Mouse (Mus musculus) heart, adult 9 months (tissue): ENCODE results near the gene Lgals4.
A peak's percentile ranks its signal among the peaks of the same experiment; 100 is the strongest.
"Not testable (repeated sequence)": the region's sequence is repeated elsewhere in the genome, so short reads cannot be mapped to it uniquely, and the experiment has no call there.

Experiments used
- DNase-seq, 2 experiments: peaks; one replicate each; pipeline ENCODE4 v3.0.0; 2022; ENCODE audit warnings: low spot score in 2 of 2

Lgals4 gene

DNA sequence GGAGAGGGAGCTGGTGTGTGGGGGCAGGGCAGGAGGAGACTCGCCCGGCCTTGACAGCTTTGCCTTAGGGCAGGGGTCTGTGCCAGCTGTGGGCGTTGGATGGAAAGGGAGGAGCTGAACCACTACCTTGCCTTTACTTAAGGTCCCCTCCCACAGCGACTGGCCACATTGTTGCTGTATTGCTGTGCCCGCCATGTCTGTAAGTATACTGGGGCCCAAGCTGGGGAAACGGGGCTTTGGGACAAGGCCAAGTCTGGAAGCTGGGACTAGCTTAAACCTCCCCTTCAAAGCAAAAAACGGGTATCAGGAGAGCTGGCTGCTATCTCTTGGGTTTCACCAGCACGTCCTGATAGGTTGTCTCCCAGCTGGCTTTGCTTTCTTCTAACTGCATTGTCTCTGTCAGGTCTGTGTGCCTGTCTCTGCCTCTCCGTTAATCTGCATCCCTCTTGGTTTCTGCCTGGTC lies 30.7 kb downstream of the Lgals4 start:
- DNase-seq = no peak

DNA sequence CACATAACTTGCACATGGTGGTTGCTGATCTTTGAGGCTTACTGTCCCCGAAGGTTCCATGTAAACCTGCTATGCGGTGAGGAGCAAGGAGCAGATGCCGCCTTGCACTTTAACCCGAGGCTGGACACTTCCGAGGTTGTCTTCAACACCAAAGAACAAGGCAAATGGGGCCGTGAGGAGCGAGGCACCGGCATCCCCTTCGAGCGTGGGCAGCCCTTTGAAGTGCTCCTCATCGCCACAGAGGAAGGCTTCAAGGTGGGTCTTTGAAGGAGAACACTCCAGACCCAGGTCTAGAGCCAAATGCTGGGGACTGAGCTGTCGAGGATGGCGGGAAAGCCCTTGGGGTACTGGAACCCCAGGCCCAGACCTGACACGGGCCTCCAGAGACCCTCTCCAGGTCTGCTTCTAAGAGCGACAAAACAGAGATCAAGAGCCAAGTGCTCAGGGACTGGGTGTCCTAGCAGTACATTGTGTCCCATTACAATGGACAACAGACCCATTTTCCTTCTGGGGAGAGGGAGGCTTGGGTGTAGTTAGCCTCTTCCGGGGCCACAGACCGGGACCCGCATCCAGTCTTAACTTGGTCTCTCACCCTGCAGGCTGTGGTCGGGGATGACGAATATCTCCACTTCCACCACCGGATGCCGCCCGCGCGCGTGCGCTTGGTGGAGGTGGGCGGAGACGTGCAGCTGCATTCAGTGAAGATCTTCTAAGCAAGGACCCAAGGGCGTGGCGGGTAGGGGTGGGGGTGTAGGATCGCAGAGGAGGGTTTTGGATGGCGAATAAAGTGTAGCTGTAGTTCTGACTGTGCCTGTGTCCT lies 32.0 kb downstream of the Lgals4 start:
- peak; percentile 83 to 84 for DNase-seq

DNA sequence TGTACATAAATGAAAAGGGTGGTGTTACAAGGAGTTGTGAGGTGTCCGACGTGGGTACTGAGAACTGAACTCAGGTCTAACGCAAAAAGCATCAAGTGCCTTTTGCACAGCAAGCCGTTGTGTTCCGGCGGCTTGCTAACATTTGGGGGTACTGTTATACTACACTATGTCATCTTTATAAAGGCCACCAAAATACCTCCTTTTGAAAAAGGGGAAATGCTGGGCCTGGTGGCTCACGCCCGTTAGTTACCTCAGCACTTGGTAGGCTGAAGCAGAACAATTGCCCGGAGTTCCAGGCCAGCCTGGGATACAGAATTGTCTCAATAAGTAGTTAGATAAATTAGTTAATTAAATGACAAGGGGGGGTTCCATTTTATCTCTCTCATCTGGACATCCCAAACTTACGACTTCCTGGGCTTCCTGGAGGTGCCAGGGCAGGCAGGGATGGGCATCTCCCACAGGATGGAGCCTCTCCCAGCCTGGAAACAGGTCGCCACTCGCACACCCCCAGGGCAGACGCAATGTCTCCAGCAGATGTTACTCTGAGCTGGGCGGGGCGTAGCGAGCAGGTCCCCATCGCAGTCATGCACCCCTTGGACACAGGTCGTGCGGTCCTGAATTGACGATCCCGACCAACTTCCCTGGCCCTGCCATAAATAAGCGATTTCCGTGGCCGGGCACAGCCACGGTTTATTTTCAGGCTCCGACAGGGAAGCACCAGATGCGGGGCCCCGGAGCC lies 33.3 kb downstream of the Lgals4 start:
- no peak for DNase-seq

DNA sequence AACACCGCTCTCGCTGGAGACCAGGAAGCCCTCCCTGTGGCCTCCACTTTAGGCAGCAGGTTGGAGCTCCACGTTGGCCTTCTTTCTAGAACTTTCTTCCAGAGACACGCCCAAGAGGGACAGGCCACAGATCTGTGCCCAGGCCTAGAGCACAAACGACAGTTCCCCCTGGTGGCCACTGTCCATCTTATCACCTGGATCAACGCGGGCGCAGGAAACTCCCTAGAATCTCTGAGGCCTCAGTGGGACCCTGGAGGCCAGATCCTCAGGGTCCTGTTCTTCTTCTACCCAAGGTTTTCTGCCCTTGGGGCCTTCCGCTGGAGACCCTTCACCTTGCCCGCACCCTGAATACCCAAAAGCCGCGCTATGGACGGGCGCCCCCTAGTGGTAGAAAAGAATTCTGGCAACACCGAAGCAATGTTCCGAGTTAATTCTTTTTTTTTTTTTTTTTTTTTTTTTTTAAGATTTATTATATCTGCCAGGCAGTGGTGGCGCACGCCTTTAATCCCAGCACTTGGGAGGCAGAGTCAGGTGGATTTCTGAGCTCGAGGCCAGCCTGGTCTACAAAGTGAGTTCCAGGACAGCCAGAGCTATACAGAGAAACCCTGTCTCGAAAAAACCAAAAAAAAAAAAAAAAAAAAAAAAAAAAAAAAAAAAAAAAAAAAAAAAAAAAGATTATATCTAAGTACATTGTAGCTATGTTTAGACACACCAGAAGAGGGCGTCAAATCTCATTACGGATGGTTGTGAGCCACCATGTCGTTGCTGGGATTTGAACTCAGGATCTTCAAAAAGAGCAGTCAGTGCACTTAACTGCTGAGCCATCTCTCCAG lies 34.1 kb downstream of the Lgals4 start:
- peak; percentile 66 to 77 for DNase-seq

DNA sequence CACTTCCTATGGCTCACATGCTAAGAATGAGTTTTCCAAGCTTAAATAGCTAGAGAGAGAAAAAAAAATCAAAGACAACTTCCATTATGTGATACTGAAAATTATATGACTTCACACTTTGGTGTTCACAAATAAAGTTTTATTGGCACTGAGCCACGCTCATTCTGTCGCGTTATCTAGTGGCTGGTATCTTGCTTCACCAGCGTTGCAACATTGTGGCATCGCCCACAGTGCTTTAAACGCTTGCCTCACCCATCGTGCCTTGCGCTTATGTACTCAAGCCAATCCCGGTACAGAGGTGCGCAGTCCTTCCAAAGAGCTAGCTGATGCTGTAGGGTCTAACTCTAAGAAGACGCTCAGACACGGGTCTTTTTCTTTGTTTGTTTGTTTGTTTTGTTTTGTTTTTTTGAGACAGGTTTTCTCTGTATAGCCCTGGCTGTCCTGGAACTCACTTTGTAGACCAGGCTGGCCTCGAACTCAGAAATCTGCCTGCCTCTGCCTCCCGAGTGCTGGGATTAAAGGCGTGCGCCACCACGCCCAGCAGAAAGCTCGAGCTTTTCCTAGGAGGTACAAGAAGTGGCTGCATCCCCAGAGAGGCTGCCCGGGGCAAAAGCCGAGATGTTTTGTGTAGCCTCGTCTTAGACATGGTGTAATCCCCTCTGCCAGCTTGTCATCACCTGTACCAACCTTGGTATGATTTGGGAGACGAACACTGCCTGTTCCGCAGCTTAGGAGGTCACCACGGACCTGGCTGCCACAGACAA lies 37.4 kb downstream of the Lgals4 start:
- DNase-seq = no peak

DNA sequence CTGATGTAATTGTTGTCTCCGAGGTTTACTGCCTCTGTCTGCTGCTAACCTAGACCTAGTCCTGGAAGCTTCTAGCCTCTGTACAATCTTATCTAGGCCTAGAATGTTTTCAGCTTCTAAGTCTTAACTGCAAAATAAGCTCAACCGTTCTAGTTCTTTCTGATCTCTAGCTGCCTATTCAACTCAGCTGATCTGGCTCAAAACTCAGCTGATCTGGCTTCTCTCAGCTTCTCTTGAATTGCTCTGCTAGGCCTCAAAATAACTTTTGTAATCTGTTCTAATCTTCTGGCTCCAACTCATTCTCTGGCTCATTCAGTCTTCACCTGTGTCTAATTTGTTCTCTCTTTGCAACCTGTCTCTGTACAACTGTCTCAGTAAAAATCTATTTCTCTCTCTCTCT lies 40.9 kb downstream of the Lgals4 start:
- no peak for DNase-seq

DNA sequence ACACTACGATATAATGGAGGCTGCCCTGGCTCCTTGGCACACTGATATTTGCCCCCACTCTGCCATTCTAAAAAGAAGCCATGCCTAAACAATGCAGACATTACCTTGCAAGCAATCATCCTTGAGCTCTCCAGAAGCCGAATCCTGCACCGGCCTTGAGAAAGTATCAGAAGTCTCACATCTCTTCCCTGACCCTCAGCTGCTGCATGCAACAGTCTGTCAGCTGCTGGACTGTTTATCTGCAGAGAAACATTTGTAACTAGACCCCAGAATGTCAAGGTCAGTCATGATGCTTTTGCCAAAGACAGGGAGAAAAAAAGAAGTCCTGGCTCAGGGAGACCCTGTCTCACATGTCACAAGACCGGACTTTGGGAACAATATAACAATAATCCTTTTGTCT lies 42.4 kb downstream of the Lgals4 start:
- DNase-seq = no peak

DNA sequence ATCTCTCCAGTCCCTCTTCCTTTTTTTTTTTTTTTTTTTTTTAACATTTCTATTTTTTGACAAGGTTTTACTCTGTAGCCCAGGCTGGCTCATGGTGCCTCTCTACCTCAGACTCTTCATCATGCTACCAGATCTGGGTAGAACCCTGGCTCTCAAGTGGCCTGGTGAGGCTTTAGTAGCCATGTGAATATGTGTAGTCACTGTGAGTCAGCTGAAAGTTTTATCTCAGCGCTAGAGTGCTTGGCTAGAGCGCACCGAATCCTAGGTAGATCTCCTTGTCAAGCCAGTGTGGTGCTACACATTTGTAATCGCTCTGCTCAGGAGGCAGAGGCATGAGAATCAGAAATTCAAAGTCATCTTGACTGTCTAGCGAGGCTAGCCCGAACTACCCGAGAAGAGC lies 43.5 kb downstream of the Lgals4 start:
- no peak for DNase-seq

DNA sequence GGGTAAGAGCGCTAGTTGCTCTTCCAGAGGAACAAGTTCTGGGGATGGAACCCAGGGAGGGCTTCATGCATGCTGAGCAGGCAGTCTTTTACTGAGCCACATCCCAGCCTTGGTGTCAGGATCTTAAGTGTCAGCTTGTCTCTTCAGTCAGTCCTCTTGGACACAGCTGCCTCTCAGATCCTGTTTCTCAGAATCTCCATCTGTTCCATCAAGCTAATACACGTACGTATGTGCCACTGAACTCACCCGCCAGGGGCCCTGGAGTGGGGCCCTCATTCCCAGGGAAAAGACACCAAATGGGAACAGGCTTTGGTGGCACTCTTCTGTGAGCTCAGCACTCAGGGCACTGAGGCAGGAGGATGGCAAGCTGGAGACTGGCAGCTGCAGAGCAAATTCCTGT lies 44.2 kb downstream of the Lgals4 start:
- no peak for DNase-seq

DNA sequence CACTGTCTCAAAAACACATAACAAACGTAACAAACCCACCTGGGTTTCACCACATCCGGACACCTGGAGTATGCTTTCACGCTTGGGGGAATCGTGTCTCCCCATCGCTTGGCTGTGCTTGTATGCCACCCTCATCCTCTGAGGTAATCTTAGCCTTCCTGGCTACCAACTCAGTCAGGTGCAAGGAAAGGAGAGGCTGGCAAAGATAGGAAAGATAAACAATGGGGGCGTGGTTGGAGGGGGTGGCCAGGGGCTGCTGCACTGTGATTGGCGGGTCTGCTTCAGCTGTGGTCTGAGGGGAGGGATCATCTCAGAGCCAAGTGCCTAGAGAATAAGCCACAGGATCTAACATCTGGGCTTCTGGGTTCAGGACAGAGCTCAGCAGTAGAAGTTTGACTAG lies 46.0 kb downstream of the Lgals4 start:
- no peak for DNase-seq

DNA sequence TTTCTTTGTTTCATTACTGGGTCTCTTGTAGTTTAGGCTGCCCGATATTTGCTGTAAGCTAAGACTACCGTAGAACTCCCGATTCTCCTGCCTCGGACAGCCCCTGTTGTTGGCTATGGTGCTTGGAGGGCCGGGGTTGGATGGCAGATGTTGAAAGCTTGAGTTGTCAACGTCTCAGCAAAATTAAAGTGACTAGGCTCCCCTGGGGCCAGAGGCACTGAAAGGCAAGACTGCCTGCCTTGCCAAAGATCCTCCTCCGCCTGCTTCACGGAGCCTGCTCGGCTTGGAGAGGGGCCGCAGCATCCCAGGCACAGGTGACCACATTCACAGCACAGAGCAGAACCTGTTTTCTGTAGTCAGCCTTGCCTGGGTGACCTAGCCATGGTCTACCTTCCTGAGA lies 46.9 kb downstream of the Lgals4 start:
- DNase-seq = no peak

DNA sequence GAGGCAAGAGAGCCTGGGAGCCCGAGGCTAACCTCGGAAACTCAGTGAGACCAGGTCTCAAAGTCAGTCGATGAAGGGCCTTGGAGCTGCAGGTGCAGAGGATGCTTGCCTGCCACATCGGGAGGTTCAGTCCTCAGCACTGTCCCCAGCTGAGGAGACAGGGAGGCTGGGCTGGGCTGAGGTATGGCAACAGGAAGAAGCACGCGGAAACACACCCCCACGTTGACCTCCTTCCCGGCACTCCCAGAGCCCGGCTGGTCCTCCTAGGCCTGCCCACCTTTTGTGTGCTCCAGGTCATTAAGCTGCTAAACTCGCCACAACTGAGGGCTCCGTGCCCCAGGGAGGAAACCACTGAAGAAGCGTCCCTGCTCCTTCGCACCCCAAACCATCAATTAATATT lies 47.5 kb downstream of the Lgals4 start, which contains the start of gene Capn12:
Capn12 (plus strand) TSS at position 224 of the 400 bp plus-strand sequence.
- DNase-seq = no peak

DNA sequence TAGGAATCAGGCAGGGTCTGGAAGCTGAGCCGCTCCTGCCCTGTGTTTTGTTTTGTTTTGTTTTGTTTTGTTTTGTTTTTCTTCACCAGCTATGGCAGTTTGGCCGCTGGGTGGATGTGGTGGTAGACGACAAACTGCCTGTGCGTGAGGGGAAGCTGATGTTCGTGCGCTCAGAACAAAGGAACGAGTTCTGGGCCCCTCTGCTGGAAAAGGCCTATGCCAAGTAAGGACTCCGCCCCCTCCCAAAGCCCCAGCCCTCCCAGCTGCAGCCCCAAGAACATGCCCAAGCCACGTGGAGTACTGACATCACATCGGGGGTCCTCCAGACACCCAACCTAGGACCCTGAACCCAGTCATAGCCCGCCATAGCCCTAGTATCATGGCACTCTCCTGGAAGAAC lies 49.4 kb downstream of the Lgals4 start:
- DNase-seq = no peak

DNA sequence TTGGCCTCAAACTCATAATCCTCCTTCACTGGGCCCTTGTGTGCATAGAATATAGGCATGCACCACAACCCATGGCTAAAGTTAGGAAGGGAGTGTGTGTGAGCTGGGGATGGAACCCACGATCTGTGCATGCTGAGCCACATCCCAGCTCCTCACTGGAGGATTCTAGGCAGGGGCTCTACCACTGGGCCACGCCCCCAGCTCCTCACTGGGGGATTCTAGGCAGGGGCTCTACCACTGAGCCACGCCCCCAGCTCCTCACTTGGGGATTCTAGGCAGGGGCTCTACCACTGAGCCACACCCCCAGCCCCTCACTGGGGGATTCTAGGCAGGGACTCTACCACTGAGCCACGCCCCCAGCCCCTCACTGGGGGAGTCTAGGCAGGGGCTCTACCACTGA lies 50.0 kb downstream of the Lgals4 start:
- DNase-seq = not testable (repeated sequence)

DNA sequence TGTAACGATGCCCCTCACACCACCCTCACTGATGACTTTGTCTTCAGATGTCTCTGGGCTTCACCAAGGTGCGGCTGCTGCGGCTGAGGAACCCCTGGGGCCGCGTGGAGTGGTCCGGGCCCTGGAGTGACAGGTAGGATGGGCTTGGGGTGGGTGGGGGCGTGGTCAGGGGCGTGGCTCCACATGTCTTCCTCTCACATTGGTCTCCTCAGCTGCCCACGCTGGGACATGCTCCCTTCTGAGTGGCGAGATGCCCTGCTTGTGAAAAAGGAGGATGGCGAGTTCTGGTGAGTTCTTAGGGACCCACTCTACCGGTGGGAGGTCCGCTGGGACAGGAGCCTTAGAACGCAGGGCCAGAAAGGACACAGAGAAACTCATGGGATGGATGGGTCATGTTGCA lies 52.8 kb downstream of the Lgals4 start:
- no peak for DNase-seq

DNA sequence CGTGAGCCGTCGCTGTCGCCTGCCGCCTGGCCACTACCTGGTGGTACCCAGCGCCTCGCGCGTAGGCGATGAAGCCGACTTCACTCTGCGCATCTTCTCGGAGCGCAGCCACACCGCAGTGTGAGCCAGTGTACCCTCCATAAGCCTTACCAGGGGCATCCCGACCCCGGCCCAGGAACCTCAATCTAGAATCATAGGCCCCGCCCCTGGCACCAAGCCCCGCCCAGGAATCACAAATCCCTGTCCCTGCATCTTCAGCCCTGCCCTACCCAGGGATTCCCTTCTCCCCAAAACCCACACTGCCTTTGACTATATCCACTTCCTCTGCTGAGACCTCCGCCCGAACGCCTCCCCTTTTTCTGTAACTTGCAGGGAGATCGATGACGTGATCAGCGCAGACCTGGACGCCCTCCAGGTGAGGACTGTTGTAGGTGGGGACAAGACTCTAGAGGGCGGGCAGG lies 55.1 kb downstream of the Lgals4 start:
- DNase-seq = no peak
